Mouse (Mus musculus): ENCODE measurements around the gene Olfr1366. TPM values are rescaled to one million over a fixed set of nuclear protein-coding genes. Genes with fewer than 3 reads are reported as not detected.

Olfr1366 gene
- polyA plus RNA-seq, 1 experiment from 2014 or later: 0.22 TPM

- 94% methylated on average over 5 of the region's 5 CpGs for WGBS
- Histone ChIP-seq H3K27ac (no peak overlapping the region), H3K36me3 (no peaks in the 10 kb centered on the region), H3K4me2 (replicated peaks) (no peak overlapping the region), H3K27me3 (no peaks in the 10 kb centered on the region), H3K9me3 (replicated peaks) (no peaks in the 10 kb centered on the region), H3K4me1 (no peaks in the 10 kb centered on the region), H3K9ac (no peak overlapping the region), H3K4me3 (no peak overlapping the region)
- no peak for ATAC-seq (ENCODE audit: low FRiP score)
These were observed 49.8 kb downstream of the Olfr1366 start for GRCm38 (mm10) chr13:21492847-21493246.

- 85% methylated on average over 1 of the region's 1 CpGs for WGBS
- Histone ChIP-seq H3K4me2 (replicated peaks) (no peak overlapping the region), H3K27ac (no peak overlapping the region), H3K27me3 (no peaks in the 10 kb centered on the region), H3K4me1 (no peaks in the 10 kb centered on the region), H3K36me3 (peaks cover 24% of the 10 kb centered on the region), H3K9me3 (replicated peaks) (no peaks in the 10 kb centered on the region; the same call in 1 of the 2 replicates), H3K9ac (no peak overlapping the region), H3K4me3 (no peak overlapping the region)
- no peak for ATAC-seq (ENCODE audit: low FRiP score)
These were observed 55.7 kb downstream of the Olfr1366 start for GRCm38 (mm10) chr13:21486881-21487280.

Other genes with a start within 250 kb of the Olfr1366 start
- gene Gpx6, start 230.7 kb downstream of the Olfr1366 start, polyA plus RNA-seq (2016; fragmentation: Nextera tagmentation; extraction: Ambion mirVana): 0.85 TPM in 1 of 2 replicates, not detected in the other
- not detected in 2 replicates for gene Olfr1367, start 195.9 kb downstream of the Olfr1366 start, polyA plus RNA-seq (2016; fragmentation: Nextera tagmentation; extraction: Ambion mirVana)
- 16.6 and 17.0 TPM in 2 replicates for gene Zscan12, start 180.0 kb downstream of the Olfr1366 start, polyA plus RNA-seq (2016; fragmentation: Nextera tagmentation; extraction: Ambion mirVana)
- 91.0 and 96.2 TPM in 2 replicates for gene Zkscan3, start 140.1 kb downstream of the Olfr1366 start, polyA plus RNA-seq (2016; fragmentation: Nextera tagmentation; extraction: Ambion mirVana)
- 4.2 and 4.9 TPM in 2 replicates for gene Pgbd1, start 101.8 kb downstream of the Olfr1366 start, polyA plus RNA-seq (2016; fragmentation: Nextera tagmentation; extraction: Ambion mirVana)
- 23.4 and 26.2 TPM in 2 replicates for gene Zscan26, start 89.1 kb downstream of the Olfr1366 start, polyA plus RNA-seq (2016; fragmentation: Nextera tagmentation; extraction: Ambion mirVana)
- 2.5 and 2.7 TPM in 2 replicates for gene Nkapl, start 74.3 kb downstream of the Olfr1366 start, polyA plus RNA-seq (2016; fragmentation: Nextera tagmentation; extraction: Ambion mirVana)
- 6.8 and 7.0 TPM in 2 replicates for gene Zkscan4, start 63.9 kb downstream of the Olfr1366 start, polyA plus RNA-seq (2016; fragmentation: Nextera tagmentation; extraction: Ambion mirVana)
- not detected in 2 replicates for gene Gm10065, start 63.4 kb downstream of the Olfr1366 start, polyA plus RNA-seq (2016; fragmentation: Nextera tagmentation; extraction: Ambion mirVana)
- gene AK157302, start 47.6 kb downstream of the Olfr1366 start, polyA plus RNA-seq (2016; fragmentation: Nextera tagmentation; extraction: Ambion mirVana): 0.16 and 0.40 TPM in 2 replicates
- 2.6 and 4.2 TPM in 2 replicates for gene Gm11273, start 41.4 kb downstream of the Olfr1366 start, polyA plus RNA-seq (2016; fragmentation: Nextera tagmentation; extraction: Ambion mirVana)
- gene Zkscan8, start 11.7 kb downstream of the Olfr1366 start, polyA plus RNA-seq (2016; fragmentation: Nextera tagmentation; extraction: Ambion mirVana): 9.0 and 9.8 TPM in 2 replicates
- gene Olfr1535, start 17.1 kb upstream of the Olfr1366 start, polyA plus RNA-seq (2016; fragmentation: Nextera tagmentation; extraction: Ambion mirVana): not detected in 2 replicates
- not detected in 2 replicates for gene Olfr1364, start 39.0 kb upstream of the Olfr1366 start, polyA plus RNA-seq (2016; fragmentation: Nextera tagmentation; extraction: Ambion mirVana)
- not detected in 2 replicates for gene Olfr1362, start 71.2 kb upstream of the Olfr1366 start, polyA plus RNA-seq (2016; fragmentation: Nextera tagmentation; extraction: Ambion mirVana)
- 0.07 TPM in 1 of 2 replicates, not detected in the other for gene Olfr11, start 99.7 kb upstream of the Olfr1366 start, polyA plus RNA-seq (2016; fragmentation: Nextera tagmentation; extraction: Ambion mirVana)
- gene Olfr1361, start 120.6 kb upstream of the Olfr1366 start, polyA plus RNA-seq (2016; fragmentation: Nextera tagmentation; extraction: Ambion mirVana): not detected in 2 replicates
- gene Olfr1360, start 134.6 kb upstream of the Olfr1366 start, polyA plus RNA-seq (2016; fragmentation: Nextera tagmentation; extraction: Ambion mirVana): not detected in 2 replicates
- not detected in 2 replicates for gene Olfr1359, start 155.3 kb upstream of the Olfr1366 start, polyA plus RNA-seq (2016; fragmentation: Nextera tagmentation; extraction: Ambion mirVana)
- gene Hist1h2bl, start 173.3 kb upstream of the Olfr1366 start, polyA plus RNA-seq (2016; fragmentation: Nextera tagmentation; extraction: Ambion mirVana): 3.6 and 4.4 TPM in 2 replicates
- gene Hist1h2ai, start 173.6 kb upstream of the Olfr1366 start, polyA plus RNA-seq (2016; fragmentation: Nextera tagmentation; extraction: Ambion mirVana): 17.3 and 29.5 TPM in 2 replicates
- gene Hist1h3h, start 174.9 kb upstream of the Olfr1366 start, polyA plus RNA-seq (2016; fragmentation: Nextera tagmentation; extraction: Ambion mirVana): 8.9 and 18.3 TPM in 2 replicates
- 2.6 and 4.9 TPM in 2 replicates for gene Hist1h2bm, start 179.2 kb upstream of the Olfr1366 start, polyA plus RNA-seq (2016; fragmentation: Nextera tagmentation; extraction: Ambion mirVana)
- gene Hist1h4j, start 192.3 kb upstream of the Olfr1366 start, polyA plus RNA-seq (2016; fragmentation: Nextera tagmentation; extraction: Ambion mirVana): 0.98 and 1.0 TPM in 2 replicates
- gene Hist1h4k, start 207.7 kb upstream of the Olfr1366 start, polyA plus RNA-seq (2016; fragmentation: Nextera tagmentation; extraction: Ambion mirVana): 2.9 TPM in 1 of 2 replicates, not detected in the other
- gene Hist1h2ak, start 211.0 kb upstream of the Olfr1366 start, polyA plus RNA-seq (2016; fragmentation: Nextera tagmentation; extraction: Ambion mirVana): 12.2 and 28.3 TPM in 2 replicates
- gene Hist1h2bn, start 211.3 kb upstream of the Olfr1366 start, polyA plus RNA-seq (2016; fragmentation: Nextera tagmentation; extraction: Ambion mirVana): 2.2 and 2.8 TPM in 2 replicates
- 23.2 and 23.6 TPM in 2 replicates for gene Hist1h1b, start 237.8 kb upstream of the Olfr1366 start, polyA plus RNA-seq (2016; fragmentation: Nextera tagmentation; extraction: Ambion mirVana)
- gene Hist1h3i, start 240.6 kb upstream of the Olfr1366 start, polyA plus RNA-seq (2016; fragmentation: Nextera tagmentation; extraction: Ambion mirVana): 87.0 and 110 TPM in 2 replicates
- gene Hist1h2an, start 244.4 kb upstream of the Olfr1366 start, polyA plus RNA-seq (2016; fragmentation: Nextera tagmentation; extraction: Ambion mirVana): 5.2 TPM in 1 of 2 replicates, not detected in the other
- 1.9 and 2.4 TPM in 2 replicates for gene Hist1h2bp, start 244.7 kb upstream of the Olfr1366 start, polyA plus RNA-seq (2016; fragmentation: Nextera tagmentation; extraction: Ambion mirVana)

Data from hindbrain, embryonic 12.5 days (tissue).